Mouse (Mus musculus): ENCODE results near the gene Tmem117.

GRCm38 (mm10) chr15:94634524-94634923 is 5.5 kb downstream of the Tmem117 start:
- TF ChIP-seq GATA1 (IDR thresholded peaks at IDR 0.05; ENCODE audit: borderline replicate concordance, low read length) (no peak), CTCF (IDR thresholded peaks at IDR 0.05; ENCODE audit: low read depth, low read length) (no peak), GATA2 (IDR thresholded peaks at IDR 0.05; ENCODE audit: borderline replicate concordance, low read depth, low read length) (no peak)
